Mouse (Mus musculus) forebrain, embryonic 16.5 days (tissue): ENCODE measurements around the gene Fcna. TPM values are rescaled to one million over a fixed set of nuclear protein-coding genes. Genes with fewer than 3 reads are reported as not detected.

Experiments
- ATAC-seq: fragments of 200-750 bp; cut with Nextera tagmentation; 2 replicates; pipeline ENCODE4 v1.8.0; 2017; ENCODE audit warnings: mild to moderate bottlenecking, moderate library complexity
- H3K27ac ChIP-seq: fragments of 300-500 bp; sonication (generic); 2 replicates; pipeline ENCODE4 v1.5.1; 2014; ENCODE audit warnings: low read length, control low read depth
- H3K27me3 ChIP-seq: fragments of 300-500 bp; sonication (generic); replicated peaks from 2 replicates; pipeline ENCODE4 v1.6.1; 2014; ENCODE audit warnings: low read length; ENCODE audit not compliant: control insufficient read depth, insufficient read depth
- H3K36me3 ChIP-seq: fragments of 300-500 bp; sonication (generic); 2 replicates; pipeline ENCODE4 v1.6.1; 2014; ENCODE audit not compliant: control insufficient read depth, insufficient read depth
- H3K4me1 ChIP-seq: fragments of 300-500 bp; sonication (generic); replicated peaks from 2 replicates; pipeline ENCODE4 v1.6.1; 2014; ENCODE audit warnings: low read length; ENCODE audit not compliant: control insufficient read depth, insufficient read depth
- H3K4me2 ChIP-seq: fragments of 300-500 bp; sonication (generic); 2 replicates; pipeline ENCODE4 v1.6.1; 2014; ENCODE audit warnings: mild to moderate bottlenecking, low read length, control low read depth
- H3K4me3 ChIP-seq: fragments of 300-500 bp; sonication (generic); replicated peaks from 2 replicates; pipeline ENCODE4 v1.5.1; 2014; ENCODE audit warnings: mild to moderate bottlenecking, low read length, control low read depth
- H3K9ac ChIP-seq: fragments of 300-500 bp; sonication (generic); replicated peaks from 2 replicates; pipeline ENCODE4 v1.6.1; 2014; ENCODE audit warnings: low read depth, low read length, control low read depth
- H3K9me3 ChIP-seq: fragments of 300-500 bp; sonication (generic); 2 replicates; pipeline ENCODE4 v1.6.1; 2016; ENCODE audit warnings: low read length; ENCODE audit not compliant: control insufficient read depth
- WGBS: fragments of 180-500 bp; shearing (Covaris S2); extraction: QIAGEN DNeasy Blood & Tissue Kit; methylation state at CpG from one replicate; pipeline ENCODE4 v1.1.7; 2014; 5-methylcytosine and 5-hydroxymethylcytosine counted together
- polyA plus RNA-seq: library from polyadenylated mRNA; unstranded; fragments of >200 nt; fragmentation: Nextera tagmentation; extraction: Ambion mirVana; gene quantifications from 2 replicates; pipeline ENCODE4 v1.2.1, GENCODE M21; 2015

The Fcna gene
- polyA plus RNA-seq = 2.3 and 4.1 TPM in 2 replicates

DNA sequence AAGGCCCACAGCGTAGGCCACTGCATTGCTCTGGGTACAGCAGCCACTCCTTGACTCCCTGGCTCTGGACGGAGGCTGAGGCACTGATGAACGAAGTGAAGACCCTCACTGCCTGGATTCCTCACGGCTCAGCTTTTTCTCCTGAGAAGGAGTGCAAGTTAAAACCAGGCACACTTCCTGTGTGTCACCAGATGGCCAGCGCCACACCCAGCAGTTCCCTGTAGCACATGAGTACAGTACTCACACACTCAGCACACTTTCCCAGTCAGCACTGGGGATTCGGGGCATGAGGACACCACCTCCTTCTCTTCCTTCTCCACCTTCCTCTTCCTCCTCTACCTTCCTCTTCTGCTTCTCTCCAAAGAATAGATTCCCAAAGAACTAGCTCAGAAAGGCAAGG lies at the start of gene Fcna:
TSS of gene Fcna (minus strand) at position 220 of the 400 bp plus-strand sequence.
- no peak for ATAC-seq
- no peak within 1 kb of the TSS for H3K4me3 ChIP-seq
- no peak within 1 kb of the TSS for H3K4me2 ChIP-seq
- H3K27ac ChIP-seq = no peak within 1 kb of the TSS
- 80% methylated on average over 6 of the region's 6 CpGs for WGBS
- no peaks in the 10 kb centered on the region for H3K27me3 ChIP-seq
- H3K4me1 ChIP-seq = no peaks in the 10 kb centered on the region
- H3K9ac ChIP-seq = no peak within 1 kb of the TSS
- H3K36me3 ChIP-seq = no peaks in the 10 kb centered on the region
- no peaks in the 10 kb centered on the region for H3K9me3 ChIP-seq

- H3K4me2 ChIP-seq = no peak within 1 kb of the TSS
- no peaks in the 10 kb centered on the region for H3K27me3 ChIP-seq
- 94% methylated on average over 3 of the region's 3 CpGs for WGBS
- no peak within 1 kb of the TSS for H3K9ac ChIP-seq
- no peaks in the 10 kb centered on the region for H3K9me3 ChIP-seq
- H3K4me3 ChIP-seq = no peak within 1 kb of the TSS
- H3K4me1 ChIP-seq = no peaks in the 10 kb centered on the region
- H3K36me3 ChIP-seq = no peaks in the 10 kb centered on the region
- no peak for ATAC-seq
- H3K27ac ChIP-seq = no peak within 1 kb of the TSS
These were observed 48.7 kb upstream of the Fcna start, which contains the start of gene Lcn6 for GRCm38 (mm10) chr2:25676486-25676885. Gene Lcn6 (plus strand): TSS chr2:25676786.

DNA sequence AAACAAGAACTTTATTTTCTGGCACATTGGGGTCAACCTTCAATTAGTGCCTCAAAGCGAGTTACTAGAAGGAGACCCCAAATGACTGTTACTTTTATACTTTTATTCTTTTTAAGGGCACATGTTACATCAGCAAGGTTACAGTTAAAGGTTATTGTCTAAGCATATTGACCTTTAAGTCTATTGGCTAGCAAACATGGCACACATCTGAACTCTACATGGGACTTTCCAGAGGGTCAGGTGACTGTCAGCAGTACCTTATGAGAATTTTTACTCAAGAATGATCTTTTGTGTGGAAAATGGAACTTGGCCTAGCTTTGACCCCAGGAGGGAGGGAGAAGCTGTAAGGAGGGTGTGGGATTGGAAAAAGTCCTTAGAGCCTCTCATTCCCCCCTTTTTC lies 38.7 kb upstream of the Fcna start:
- no peak overlapping the region for H3K4me3 ChIP-seq
- H3K9ac ChIP-seq = no peak overlapping the region
- ATAC-seq = no peak
- H3K27ac ChIP-seq = no peak overlapping the region
- 68% methylated on average over 1 of the region's 1 CpGs for WGBS
- no peaks in the 10 kb centered on the region for H3K4me1 ChIP-seq
- no peaks in the 10 kb centered on the region for H3K27me3 ChIP-seq
- H3K4me2 ChIP-seq = no peak overlapping the region
- no peaks in the 10 kb centered on the region for H3K36me3 ChIP-seq
- H3K9me3 ChIP-seq = no peaks in the 10 kb centered on the region

DNA sequence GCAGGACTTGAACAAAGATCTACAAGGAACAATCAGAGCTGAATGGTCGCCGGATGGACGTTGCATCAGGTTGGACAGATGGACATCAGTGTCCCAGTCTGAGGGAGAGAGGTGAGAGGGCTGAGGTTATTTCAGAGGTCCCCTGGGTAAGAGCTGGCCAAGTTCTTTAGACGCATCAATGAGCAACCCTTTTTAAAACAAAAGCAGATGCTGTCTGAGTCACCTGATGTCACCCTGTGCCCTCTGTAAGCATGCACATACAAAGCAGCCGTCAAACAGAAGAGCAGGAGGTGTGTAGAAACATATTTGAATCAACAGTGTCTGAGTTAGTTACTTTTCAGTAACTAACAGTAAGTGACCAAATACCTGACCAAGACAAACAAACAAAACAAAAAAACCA lies 36.3 kb upstream of the Fcna start:
- Histone ChIP-seq H3K9ac (no peak overlapping the region), H3K4me2 (no peak overlapping the region), H3K9me3 (no peaks in the 10 kb centered on the region), H3K4me3 (no peak overlapping the region), H3K27ac (no peak overlapping the region), H3K36me3 (no peaks in the 10 kb centered on the region), H3K4me1 (no peaks in the 10 kb centered on the region), H3K27me3 (no peaks in the 10 kb centered on the region)
- ATAC-seq = no peak
- WGBS = 86% methylated on average over 5 of the region's 5 CpGs

DNA sequence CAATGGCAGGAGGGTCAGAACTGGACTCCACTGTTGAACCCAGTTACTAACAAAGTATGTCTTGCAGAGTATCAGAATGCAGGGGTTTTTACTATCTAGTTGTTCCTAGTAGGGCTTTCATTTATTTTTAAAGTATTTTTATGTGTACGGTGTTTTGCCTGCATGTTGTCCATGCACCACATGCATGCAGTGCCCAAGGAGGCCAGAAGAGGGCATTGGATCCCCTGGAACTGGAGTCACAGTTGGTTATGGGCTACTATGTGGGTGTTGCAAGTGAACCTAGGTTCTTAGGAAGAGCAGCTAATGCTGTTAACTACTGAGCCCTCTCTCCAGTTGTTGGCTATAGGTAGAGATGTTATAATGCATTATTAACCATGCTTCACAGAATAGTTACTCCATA lies 35.7 kb upstream of the Fcna start:
- Histone ChIP-seq H3K4me2 (no peak overlapping the region), H3K9me3 (no peaks in the 10 kb centered on the region), H3K36me3 (no peaks in the 10 kb centered on the region), H3K27me3 (no peaks in the 10 kb centered on the region), H3K9ac (no peak overlapping the region), H3K4me1 (no peaks in the 10 kb centered on the region), H3K4me3 (no peak overlapping the region), H3K27ac (no peak overlapping the region)
- WGBS = 61% methylated on average over 1 of the region's 1 CpGs
- no peak for ATAC-seq

- WGBS = 84% methylated on average over 6 of the region's 6 CpGs
- H3K4me3 ChIP-seq = no peak overlapping the region
- no peaks in the 10 kb centered on the region for H3K36me3 ChIP-seq
- no peak overlapping the region for H3K27ac ChIP-seq
- no peak overlapping the region for H3K4me2 ChIP-seq
- H3K9ac ChIP-seq = no peak overlapping the region
- no peaks in the 10 kb centered on the region for H3K27me3 ChIP-seq
- no peak for ATAC-seq
- H3K9me3 ChIP-seq = no peaks in the 10 kb centered on the region
- no peaks in the 10 kb centered on the region for H3K4me1 ChIP-seq
These were observed 33.6 kb upstream of the Fcna start for GRCm38 (mm10) chr2:25661245-25661970.

DNA sequence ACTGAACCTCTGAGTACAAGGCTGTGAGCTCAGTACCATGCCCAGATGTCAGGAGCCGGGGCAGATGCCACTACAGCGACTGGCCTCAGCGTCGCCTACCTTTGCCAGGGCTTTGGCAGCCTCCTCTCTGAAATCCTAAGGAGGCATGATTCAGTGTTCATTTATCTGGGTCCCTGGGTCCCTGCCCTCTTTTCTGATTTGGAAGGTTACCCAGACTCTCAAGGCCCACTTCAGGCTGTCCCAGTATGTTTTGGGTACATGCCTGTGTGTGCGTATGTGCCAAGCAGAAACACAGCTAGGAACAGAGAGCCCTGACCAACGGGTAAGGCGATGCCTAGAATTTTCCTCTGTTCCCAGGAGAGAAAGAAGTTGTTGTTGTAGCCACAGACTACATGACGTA lies 32.4 kb upstream of the Fcna start:
- Histone ChIP-seq H3K9me3 (no peaks in the 10 kb centered on the region), H3K9ac (no peak overlapping the region), H3K27ac (no peak overlapping the region), H3K4me1 (no peaks in the 10 kb centered on the region), H3K4me2 (no peak overlapping the region), H3K27me3 (no peaks in the 10 kb centered on the region), H3K4me3 (no peak overlapping the region), H3K36me3 (no peaks in the 10 kb centered on the region)
- no peak for ATAC-seq
- WGBS = 94% methylated on average over 8 of the region's 8 CpGs

GRCm38 (mm10) chr2:25657652-25658051 lies 29.8 kb upstream of the Fcna start, which contains the start of gene Lcn5:
Gene Lcn5 (plus strand): TSS chr2:25657952.
- Histone ChIP-seq H3K9ac (no peak within 1 kb of the TSS), H3K4me3 (no peak within 1 kb of the TSS), H3K4me2 (no peak within 1 kb of the TSS), H3K27me3 (no peaks in the 10 kb centered on the region), H3K9me3 (no peaks in the 10 kb centered on the region), H3K36me3 (no peaks in the 10 kb centered on the region), H3K27ac (no peak within 1 kb of the TSS), H3K4me1 (no peaks in the 10 kb centered on the region)
- ATAC-seq = no peak

DNA sequence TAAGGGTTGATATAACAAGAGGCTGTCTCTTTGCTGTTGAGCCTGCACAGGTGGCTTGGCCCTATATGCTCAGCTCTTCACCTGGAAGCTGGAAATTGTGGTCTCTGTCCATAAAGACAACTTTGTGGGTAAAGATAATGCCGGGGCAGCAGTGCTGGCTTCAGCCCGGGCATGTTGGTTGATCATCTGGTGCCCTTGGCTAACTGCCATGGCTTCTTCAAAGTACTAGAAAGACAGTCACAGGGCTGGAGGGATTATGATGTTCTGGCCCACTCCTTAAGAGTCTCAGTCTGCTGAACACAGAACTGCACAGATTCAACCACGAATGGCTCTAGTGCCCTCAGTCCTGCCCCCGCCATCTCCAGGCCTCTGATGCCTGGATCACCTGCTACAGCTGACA lies 29.4 kb upstream of the Fcna start:
- H3K27me3 ChIP-seq = no peaks in the 10 kb centered on the region
- no peak for ATAC-seq
- no peaks in the 10 kb centered on the region for H3K4me1 ChIP-seq
- H3K4me2 ChIP-seq = no peak overlapping the region
- no peak overlapping the region for H3K4me3 ChIP-seq
- 66% methylated on average over 4 of the region's 4 CpGs for WGBS
- no peak overlapping the region for H3K9ac ChIP-seq
- H3K9me3 ChIP-seq = no peaks in the 10 kb centered on the region
- H3K36me3 ChIP-seq = no peaks in the 10 kb centered on the region
- H3K27ac ChIP-seq = no peak overlapping the region

GRCm38 (mm10) chr2:25656691-25657090 lies 28.9 kb upstream of the Fcna start:
- no peak overlapping the region for H3K9ac ChIP-seq
- no peaks in the 10 kb centered on the region for H3K27me3 ChIP-seq
- no peaks in the 10 kb centered on the region for H3K9me3 ChIP-seq
- no peak for ATAC-seq
- H3K4me3 ChIP-seq = no peak overlapping the region
- no peaks in the 10 kb centered on the region for H3K4me1 ChIP-seq
- no peak overlapping the region for H3K4me2 ChIP-seq
- 84% methylated on average over 4 of the region's 4 CpGs for WGBS
- no peak overlapping the region for H3K27ac ChIP-seq
- H3K36me3 ChIP-seq = no peaks in the 10 kb centered on the region
